ENCODE assay signal across 10 mouse cellular contexts in the genomic region with DNA sequence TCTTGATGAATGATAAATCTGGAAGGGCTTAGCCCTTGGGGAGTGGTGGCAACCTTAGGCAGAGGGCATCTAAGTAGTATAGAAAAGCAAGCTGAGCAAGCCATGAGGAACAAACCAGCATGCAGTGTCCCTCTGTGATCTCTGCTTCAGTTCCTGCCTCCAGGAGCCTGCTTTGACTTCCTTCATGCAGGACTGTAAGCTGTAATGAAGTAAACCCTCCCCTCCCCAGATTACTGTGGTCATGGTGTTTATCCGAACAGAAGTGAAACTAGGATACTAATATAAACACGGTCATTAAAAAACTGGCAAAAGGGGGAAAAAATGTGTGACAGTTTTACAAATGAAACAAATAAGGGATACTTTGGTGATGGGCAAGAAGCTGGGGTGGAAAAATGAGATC.
"Had no signal": no experiment of that assay in that cellular context is flagged by ENCODE, and none has a peak within 500 bp of the region (broad histone marks: within the 10 kb centered on the region; RNA-seq: fewer than 3 reads in every experiment).

No protein-coding gene starts in this region.

- DNase-seq: lung, adult 18-20 months; lung, embryonic 14.5 days; lung, postnatal 10 days; lung, postnatal 4 days; midbrain, embryonic 14.5 days; right cerebral cortex, postnatal 14 days; thymus, adult 2 months; thymus, postnatal 25 days; thymus, postnatal 4 days had no signal

- ATAC-seq: midbrain, embryonic 16.5 days had no signal
